Mouse (Mus musculus) olfactory bulb, adult 2 months (tissue): ENCODE measurements around the gene Prpf40b.

Experiments used
- CTCF ChIP-seq: fragments of 200-500 bp; IDR thresholded peaks from 2 replicates; pipeline ENCODE4 v1.5.1; 2012; ENCODE audit warnings: low read depth, mild to moderate bottlenecking, low read length, moderate library complexity; ENCODE audit not compliant: insufficient read depth
- POLR2A ChIP-seq: fragments of 200-500 bp; IDR thresholded peaks from 2 replicates; pipeline ENCODE4 v1.6.1; 2012; ENCODE audit warnings: mild to moderate bottlenecking, low read depth, low read length, moderate library complexity; ENCODE audit not compliant: insufficient read depth

DNA sequence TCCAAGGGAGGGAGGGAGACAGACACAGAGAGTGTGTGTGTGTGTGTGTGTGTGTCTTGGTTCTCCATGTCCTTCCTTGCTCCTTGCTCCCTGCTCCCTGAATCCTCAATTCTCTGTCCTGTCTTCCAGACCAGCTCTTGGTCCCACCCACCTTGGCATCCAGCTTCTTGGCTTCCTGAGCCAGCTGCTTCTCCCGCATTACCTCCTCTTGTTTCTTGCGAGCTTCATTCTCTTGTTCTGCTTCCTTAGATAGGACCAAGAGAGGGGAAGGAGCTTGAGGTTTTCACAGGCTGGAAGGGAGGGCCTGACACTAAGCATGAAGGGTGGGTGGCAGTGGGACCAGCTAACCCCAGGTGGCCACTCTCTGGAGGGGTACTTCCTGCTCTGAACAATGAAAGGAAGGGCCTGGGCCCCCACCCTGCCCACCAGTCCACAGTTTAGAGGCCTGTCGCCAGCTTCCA lies 24.6 kb downstream of the Prpf40b start:
- TF ChIP-seq CTCF (no peak), POLR2A (no peak)
